Mouse (Mus musculus): Measurements from ENCODE around the gene 1810046K07Rik. TPM values are rescaled to one million over a fixed set of nuclear protein-coding genes. Genes with fewer than 3 reads are reported as not detected.
A peak's percentile ranks its signal among the peaks of the same experiment; 100 is the strongest.

The 1810046K07Rik gene
- polyA plus RNA-seq, 1 experiment from 2014 or later: 0.72 TPM

DNA sequence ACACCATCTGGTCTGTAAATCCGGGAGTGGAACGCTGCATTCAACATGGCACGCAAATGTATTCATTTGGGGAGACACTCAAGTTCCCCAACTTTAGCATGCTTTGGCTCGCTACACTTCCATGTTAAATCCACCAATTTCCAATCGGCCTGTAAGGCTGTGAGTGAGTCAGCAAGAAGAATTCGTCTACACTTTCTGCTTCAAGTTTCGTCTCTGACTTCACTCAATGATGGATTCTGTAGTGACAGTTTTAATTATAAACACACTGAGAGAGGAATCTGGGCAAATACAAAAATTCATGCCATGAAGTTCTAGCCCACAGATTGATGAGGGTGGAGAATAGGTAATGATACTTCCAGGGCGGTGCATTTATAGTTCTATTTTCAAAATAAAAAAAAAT, 35.2 kb downstream of the 1810046K07Rik start:
- no peak overlapping the region for H3K4me2 ChIP-seq
- H3K9me3 ChIP-seq: no peaks in the 10 kb centered on the region
- H3K9ac ChIP-seq: no peak overlapping the region
- 60% methylated on average over 8 of the region's 8 CpGs for WGBS
- no peaks in the 10 kb centered on the region for H3K4me1 ChIP-seq
- no peak overlapping the region for H3K4me3 ChIP-seq (replicated peaks)
- H3K27me3 ChIP-seq (replicated peaks): no peaks in the 10 kb centered on the region
- ATAC-seq (ENCODE audit: insufficient read depth, low FRiP score, low read depth): no peak
- no peaks in the 10 kb centered on the region for H3K36me3 ChIP-seq
- H3K27ac ChIP-seq: no peak overlapping the region

DNA sequence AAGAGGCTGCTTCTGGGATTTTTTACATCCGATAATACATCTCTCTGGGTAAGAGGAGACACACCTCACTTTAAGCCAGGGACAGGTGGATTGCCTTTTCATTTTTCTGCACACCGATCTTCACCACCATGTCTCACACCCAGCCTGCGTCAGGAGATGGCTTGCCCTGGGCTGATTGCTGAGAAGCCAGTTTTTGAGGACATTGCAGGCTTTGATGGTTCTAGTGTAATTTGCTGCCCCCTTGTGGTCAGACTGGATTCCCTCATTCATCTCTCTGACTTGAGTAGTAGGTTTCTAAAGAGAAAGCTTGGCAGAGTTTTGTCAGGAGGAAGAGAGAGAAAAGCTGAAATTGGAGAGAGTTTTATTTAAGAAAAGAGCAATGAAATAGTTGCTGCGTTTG, 36.0 kb downstream of the 1810046K07Rik start:
- H3K27ac ChIP-seq: no peak overlapping the region
- H3K4me1 ChIP-seq: no peaks in the 10 kb centered on the region
- H3K9me3 ChIP-seq: no peaks in the 10 kb centered on the region
- no peak overlapping the region for H3K9ac ChIP-seq
- H3K36me3 ChIP-seq: no peaks in the 10 kb centered on the region
- H3K4me3 ChIP-seq (replicated peaks): no peak overlapping the region
- no peak overlapping the region for H3K4me2 ChIP-seq
- peak; percentile 27; the same call in 1 of the 2 replicates for ATAC-seq (ENCODE audit: insufficient read depth, low FRiP score, low read depth)
- no peaks in the 10 kb centered on the region for H3K27me3 ChIP-seq (replicated peaks)
- 25% methylated on average over 4 of the region's 4 CpGs for WGBS

DNA sequence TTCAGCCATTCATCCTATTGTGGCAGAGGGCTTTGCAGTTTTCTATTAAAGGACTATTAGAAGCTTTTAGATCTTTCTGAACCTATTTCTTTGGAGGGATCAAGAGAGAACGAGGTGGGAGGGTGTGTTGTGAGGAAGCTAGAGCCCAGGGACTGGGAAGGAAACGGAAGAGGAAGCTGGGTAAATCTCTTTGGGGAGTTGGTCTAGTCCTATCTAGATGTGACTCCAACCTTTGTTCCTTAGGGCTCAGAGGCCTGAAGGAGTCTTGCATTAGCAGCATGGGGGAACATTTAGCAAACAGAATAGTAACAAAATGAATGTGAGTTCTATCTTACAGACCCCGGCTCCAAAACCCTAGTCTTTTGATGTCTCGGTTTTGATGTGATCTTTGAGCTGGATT, 37.7 kb downstream of the 1810046K07Rik start:
- no peak for ATAC-seq (ENCODE audit: insufficient read depth, low FRiP score, low read depth)
- WGBS: 60% methylated on average over 4 of the region's 4 CpGs
- no peak overlapping the region for H3K4me3 ChIP-seq (replicated peaks)

DNA sequence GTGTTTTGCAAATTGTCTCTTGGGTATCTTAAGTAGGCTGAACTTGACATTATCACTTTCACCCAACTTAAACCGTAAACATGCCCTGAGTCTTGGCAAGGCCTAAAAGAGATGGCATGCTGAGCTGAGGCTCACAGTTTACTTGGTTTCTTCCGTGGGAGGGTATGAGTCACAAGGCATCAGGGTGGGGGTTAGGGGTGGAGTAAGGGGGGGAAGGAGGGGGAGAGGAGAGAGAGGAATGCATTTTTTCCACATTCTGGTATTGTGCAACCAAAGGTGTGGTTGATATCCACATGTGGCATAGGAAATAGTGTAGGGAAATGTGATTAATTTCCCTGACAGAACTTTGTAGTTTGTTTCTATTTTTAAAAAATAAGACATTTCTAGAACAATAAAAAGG, 42.6 kb downstream of the 1810046K07Rik start:
- no peak for ATAC-seq (ENCODE audit: insufficient read depth, low FRiP score, low read depth)
- no peaks in the 10 kb centered on the region for H3K9me3 ChIP-seq
- no peak overlapping the region for H3K9ac ChIP-seq
- WGBS: 40% methylated on average over 2 of the region's 2 CpGs
- no peak overlapping the region for H3K4me3 ChIP-seq (replicated peaks)
- no peak overlapping the region for H3K27ac ChIP-seq
- no peaks in the 10 kb centered on the region for H3K36me3 ChIP-seq
- no peaks in the 10 kb centered on the region for H3K4me1 ChIP-seq
- no peak overlapping the region for H3K4me2 ChIP-seq
- H3K27me3 ChIP-seq (replicated peaks): no peaks in the 10 kb centered on the region

More for the DNA sequence above, 37.7 kb downstream of the 1810046K07Rik start:
- Histone ChIP-seq H3K9ac (no peak overlapping the region), H3K27ac (no peak overlapping the region), H3K9me3 (no peaks in the 10 kb centered on the region), H3K36me3 (no peaks in the 10 kb centered on the region), H3K4me1 (no peaks in the 10 kb centered on the region), H3K27me3 (replicated peaks) (no peaks in the 10 kb centered on the region), H3K4me2 (no peak overlapping the region)

DNA sequence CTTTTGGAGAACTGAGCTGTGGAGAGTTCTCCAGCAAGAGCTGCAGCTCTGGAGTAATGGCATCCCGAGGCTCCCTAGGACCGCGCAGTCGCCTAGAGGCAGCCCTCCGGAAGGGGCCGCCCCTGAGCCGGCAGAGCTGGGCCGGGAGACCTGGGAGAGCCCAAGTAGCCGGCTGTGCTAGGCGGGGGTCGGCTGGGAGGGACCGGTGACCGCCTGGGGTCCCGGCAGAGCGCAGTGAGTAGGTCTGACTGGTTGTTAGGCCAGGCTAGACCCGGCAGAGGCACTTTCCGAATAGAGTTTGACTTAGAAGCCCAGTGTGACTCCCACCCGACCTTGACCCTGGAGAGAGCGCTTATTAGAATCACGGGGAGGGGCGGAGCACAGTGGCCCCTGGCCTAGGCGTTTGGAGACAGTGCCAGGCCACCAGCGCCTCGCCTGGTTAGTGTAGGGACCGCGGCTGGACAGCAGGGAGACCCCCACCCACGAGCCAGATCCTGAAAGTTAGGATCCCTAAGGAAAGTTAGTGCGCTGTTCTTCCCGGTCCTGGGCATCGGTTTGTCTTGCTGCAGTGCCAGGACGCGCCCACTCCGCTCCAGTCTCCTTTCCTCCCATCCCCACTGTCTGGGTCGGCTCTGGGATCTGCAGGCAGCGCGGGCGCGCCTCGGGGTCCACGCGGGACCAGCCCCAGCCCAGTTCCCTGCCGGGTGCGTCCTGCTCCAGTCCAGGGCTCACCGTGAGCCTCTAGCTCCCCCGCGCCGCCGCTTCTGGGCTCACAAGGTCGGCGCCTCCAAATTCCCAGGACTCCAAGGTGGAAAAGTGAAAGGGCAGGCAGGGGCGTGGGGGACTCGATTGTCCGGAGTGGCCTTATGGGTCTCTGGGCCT, 50.0 kb downstream of the 1810046K07Rik start, which contains the start of gene Colca2:
Gene Colca2, minus strand, starts transcription at position 70 of the 882 bp plus-strand sequence.
- peaks cover 11% of the 10 kb centered on the region; the same call in 1 of the 2 replicates for H3K4me1 ChIP-seq
- peak within 1 kb of the TSS; percentile 57 for H3K4me3 ChIP-seq (replicated peaks)
- peak; percentile 94 for ATAC-seq (ENCODE audit: insufficient read depth, low FRiP score, low read depth)
- peak within 1 kb of the TSS; percentile 33; the same call in 1 of the 2 replicates for H3K9ac ChIP-seq
- H3K27me3 ChIP-seq (replicated peaks): no peaks in the 10 kb centered on the region
- no peaks in the 10 kb centered on the region for H3K9me3 ChIP-seq
- H3K27ac ChIP-seq: peak within 1 kb of the TSS; percentile 71
- peak within 1 kb of the TSS; percentile 74 for H3K4me2 ChIP-seq
- H3K36me3 ChIP-seq: no peaks in the 10 kb centered on the region
- WGBS: under 1% methylated on average over 53 of the region's 53 CpGs

DNA sequence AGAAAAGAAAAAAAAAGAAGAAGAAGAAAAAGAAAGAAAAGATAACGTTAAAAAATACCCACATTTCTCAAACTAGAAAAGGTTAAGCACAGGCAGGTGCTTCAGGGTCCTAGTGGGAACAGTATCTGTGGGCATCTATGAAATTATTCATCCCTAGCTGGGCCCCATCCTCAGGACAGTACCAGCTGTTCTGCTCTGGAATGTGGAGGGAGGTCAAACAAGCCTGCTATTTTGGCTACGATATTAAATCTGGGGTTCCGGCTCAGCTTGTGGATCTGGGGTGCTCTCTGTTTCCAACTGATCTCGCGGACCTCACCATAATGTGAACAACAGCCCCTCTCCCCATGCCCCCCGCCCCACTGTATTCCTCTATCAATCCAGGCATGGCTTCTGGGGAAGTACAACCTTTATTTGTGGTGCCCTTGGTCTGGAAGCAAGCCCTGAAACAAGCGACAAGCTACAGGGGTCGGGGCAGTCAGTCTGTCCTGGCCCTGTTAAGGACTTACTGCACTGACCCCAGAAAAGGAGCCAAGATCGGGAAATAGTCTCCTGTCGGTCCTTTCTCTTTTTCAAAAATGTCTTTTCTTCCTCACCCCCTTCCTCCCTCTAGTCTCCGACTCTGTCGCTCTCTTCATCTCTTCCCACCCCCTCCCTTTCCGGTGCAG, 50.8 kb downstream of the 1810046K07Rik start:
- Histone ChIP-seq H3K4me1 (peaks cover 11% of the 10 kb centered on the region; the same call in 1 of the 2 replicates), H3K36me3 (no peaks in the 10 kb centered on the region), H3K27me3 (replicated peaks) (no peaks in the 10 kb centered on the region), H3K9me3 (no peaks in the 10 kb centered on the region), H3K4me3 (replicated peaks) (peak overlapping the region; percentile 57), H3K9ac (0 out of 2 replicates have a peak overlapping the region, but pooled peaks have one; percentile 33), H3K4me2 (peak overlapping the region; percentile 74), H3K27ac (peak overlapping the region; percentile 71)
- 21% methylated on average over 13 of the region's 13 CpGs for WGBS
- ATAC-seq (ENCODE audit: insufficient read depth, low FRiP score, low read depth): 0 out of 2 replicates have a peak, but pooled peaks have one; percentile 2

DNA sequence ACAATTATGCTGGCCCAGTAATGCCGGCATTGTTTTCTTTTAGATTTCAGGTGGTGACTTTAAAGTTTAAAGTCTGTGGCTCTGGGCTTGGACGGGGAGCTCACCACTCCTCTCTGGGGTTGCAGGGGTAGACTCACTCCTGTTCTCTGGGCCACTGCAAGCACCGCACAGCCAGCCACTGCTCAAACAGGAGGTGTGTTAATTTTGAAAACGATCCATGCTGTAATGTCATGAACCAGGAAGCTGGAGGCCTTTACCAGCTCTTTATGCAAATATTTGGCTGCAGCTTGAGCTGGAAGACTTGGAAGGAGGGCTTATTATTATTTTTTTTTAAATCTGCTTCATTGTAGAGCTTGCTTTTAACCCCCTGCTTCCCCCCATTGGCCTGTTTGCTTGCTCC, 54.0 kb downstream of the 1810046K07Rik start:
- no peaks in the 10 kb centered on the region for H3K36me3 ChIP-seq
- ATAC-seq (ENCODE audit: insufficient read depth, low FRiP score, low read depth): peak; percentile 56
- H3K4me1 ChIP-seq: peaks cover 11% of the 10 kb centered on the region; the same call in 1 of the 2 replicates
- no peak overlapping the region for H3K4me2 ChIP-seq
- no peaks in the 10 kb centered on the region for H3K27me3 ChIP-seq (replicated peaks)
- no peak overlapping the region for H3K9ac ChIP-seq
- 22% methylated on average over 4 of the region's 4 CpGs for WGBS
- no peak overlapping the region for H3K4me3 ChIP-seq (replicated peaks)
- no peaks in the 10 kb centered on the region for H3K9me3 ChIP-seq
- H3K27ac ChIP-seq: peak overlapping the region; percentile 38; the same call in 1 of the 2 replicates

DNA sequence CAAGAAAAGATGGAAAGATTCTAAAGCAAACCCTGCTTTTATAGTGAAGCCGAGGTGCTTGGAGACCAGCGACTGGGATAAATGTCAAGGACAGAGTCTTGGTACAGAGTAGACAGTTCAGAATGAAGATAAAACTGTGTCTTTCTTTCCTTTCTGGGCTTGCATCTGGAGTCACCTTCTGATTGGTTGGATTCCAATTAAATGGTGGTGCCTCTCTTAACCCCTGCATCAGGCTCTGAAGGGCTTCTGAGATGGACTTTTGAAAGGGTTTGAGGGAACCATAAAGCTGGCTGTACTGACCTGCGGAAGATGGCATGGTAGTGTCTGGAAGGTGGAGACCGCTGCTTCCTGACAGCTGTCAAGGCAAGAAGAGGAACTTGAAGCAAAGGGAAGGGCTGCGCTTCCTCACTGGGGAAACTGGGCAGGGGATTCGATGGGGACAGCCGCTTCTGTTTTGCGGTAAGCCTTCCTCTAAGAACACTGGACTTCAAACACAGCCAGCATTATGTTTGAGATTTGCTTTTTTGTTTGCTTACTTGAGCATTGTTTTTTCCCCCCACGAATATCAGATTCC, 55.0 kb downstream of the 1810046K07Rik start:
- 61% methylated on average over 9 of the region's 9 CpGs for WGBS
- H3K4me2 ChIP-seq: no peak overlapping the region

DNA sequence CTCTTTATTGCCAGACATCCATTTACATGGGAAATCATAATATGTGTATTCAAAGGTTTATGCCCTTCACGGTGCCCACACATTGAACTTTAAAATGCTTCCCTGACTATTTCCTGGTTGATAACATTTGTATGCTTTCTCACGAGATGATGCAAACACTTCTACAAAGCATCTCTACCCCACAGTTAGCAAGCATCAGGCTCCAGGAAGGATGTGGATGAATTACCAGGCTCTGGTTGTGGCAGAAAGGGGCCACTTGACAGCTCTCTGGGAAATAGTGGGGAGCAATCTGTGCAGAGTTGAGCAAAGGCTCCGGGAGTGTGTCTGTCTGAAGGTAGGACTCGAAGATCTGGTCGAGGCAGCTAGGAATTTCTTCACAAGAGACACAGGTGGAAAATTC, 56.6 kb downstream of the 1810046K07Rik start:
- Histone ChIP-seq H3K9me3 (no peaks in the 10 kb centered on the region), H3K4me3 (replicated peaks) (no peak overlapping the region), H3K9ac (no peak overlapping the region), H3K27ac (peak overlapping the region; percentile 48; the same call in 1 of the 2 replicates), H3K4me1 (peaks cover 6% of the 10 kb centered on the region; the same call in 1 of the 2 replicates), H3K27me3 (replicated peaks) (no peaks in the 10 kb centered on the region), H3K4me2 (no peak overlapping the region), H3K36me3 (no peaks in the 10 kb centered on the region)
- ATAC-seq (ENCODE audit: insufficient read depth, low FRiP score, low read depth): no peak
- WGBS: 53% methylated on average over 5 of the region's 5 CpGs

More for the DNA sequence above, 55.0 kb downstream of the 1810046K07Rik start:
- H3K36me3 ChIP-seq: no peaks in the 10 kb centered on the region
- ATAC-seq (ENCODE audit: insufficient read depth, low FRiP score, low read depth): no peak
- H3K27me3 ChIP-seq (replicated peaks): no peaks in the 10 kb centered on the region
- peak overlapping the region; percentile 40; the same call in 1 of the 2 replicates for H3K27ac ChIP-seq
- H3K9ac ChIP-seq: no peak overlapping the region
- no peaks in the 10 kb centered on the region for H3K9me3 ChIP-seq
- H3K4me1 ChIP-seq: peaks cover 11% of the 10 kb centered on the region; the same call in 1 of the 2 replicates
- no peak overlapping the region for H3K4me3 ChIP-seq (replicated peaks)

DNA sequence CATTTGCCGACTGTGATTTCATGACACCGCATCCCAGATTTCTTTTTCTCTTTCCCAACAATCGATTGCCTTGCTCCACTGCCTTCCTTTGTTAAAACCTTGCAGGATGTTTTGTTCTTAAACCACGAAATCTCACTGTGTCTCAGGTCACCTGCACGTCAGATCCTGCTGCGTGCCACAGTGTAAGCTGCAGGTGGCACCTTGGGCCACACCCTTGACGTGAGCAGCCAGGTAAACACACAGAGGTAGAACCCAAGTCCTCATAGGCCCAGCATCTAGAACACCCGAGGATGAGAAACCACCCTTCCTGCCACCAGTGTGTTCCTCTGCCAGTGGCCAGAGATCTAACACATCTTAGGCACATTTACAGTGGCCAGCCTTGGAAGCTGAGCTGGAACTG, 57.6 kb downstream of the 1810046K07Rik start:
- no peaks in the 10 kb centered on the region for H3K36me3 ChIP-seq
- peaks cover 6% of the 10 kb centered on the region; the same call in 1 of the 2 replicates for H3K4me1 ChIP-seq
- no peak overlapping the region for H3K4me2 ChIP-seq
- ATAC-seq (ENCODE audit: insufficient read depth, low FRiP score, low read depth): no peak
- no peaks in the 10 kb centered on the region for H3K27me3 ChIP-seq (replicated peaks)
- 69% methylated on average over 8 of the region's 8 CpGs for WGBS
- no peak overlapping the region for H3K27ac ChIP-seq
- no peaks in the 10 kb centered on the region for H3K9me3 ChIP-seq
- no peak overlapping the region for H3K9ac ChIP-seq
- no peak overlapping the region for H3K4me3 ChIP-seq (replicated peaks)

DNA sequence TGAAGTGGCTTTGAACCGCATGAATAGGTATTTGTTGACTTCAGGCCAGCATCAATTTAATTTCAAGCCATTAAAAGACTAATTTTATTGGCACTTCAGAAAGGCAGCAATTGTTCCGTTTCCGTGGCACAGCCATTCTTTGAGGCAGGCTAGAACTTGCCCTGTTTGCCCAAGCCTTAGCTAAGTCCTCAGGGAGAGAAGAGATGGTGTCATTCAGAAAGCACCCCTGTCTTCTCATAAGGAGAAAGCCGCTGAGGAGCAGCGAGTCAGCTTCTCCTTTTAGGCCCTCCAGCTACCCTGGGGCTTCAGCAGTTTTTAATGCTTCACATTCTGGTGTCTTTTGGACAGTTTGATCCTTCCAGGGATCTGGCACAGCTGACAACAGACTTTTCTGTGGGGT, 59.9 kb downstream of the 1810046K07Rik start:
- ATAC-seq (ENCODE audit: insufficient read depth, low FRiP score, low read depth): no peak
- Histone ChIP-seq H3K27me3 (replicated peaks) (no peaks in the 10 kb centered on the region), H3K4me2 (no peak overlapping the region)

More for the DNA sequence above, 59.9 kb downstream of the 1810046K07Rik start:
- Histone ChIP-seq H3K4me1 (no peaks in the 10 kb centered on the region), H3K27ac (peak overlapping the region; percentile 26; the same call in 1 of the 2 replicates), H3K9me3 (no peaks in the 10 kb centered on the region), H3K36me3 (no peaks in the 10 kb centered on the region), H3K9ac (no peak overlapping the region), H3K4me3 (replicated peaks) (no peak overlapping the region)
- WGBS: 70% methylated on average over 5 of the region's 5 CpGs

All from stomach, embryonic 15.5 days (tissue).